Mouse (Mus musculus) ovary, postnatal 36 days (tissue): Measurements from ENCODE around the gene Esrra.

Experiments used
- DNase-seq: peaks from one replicate; pipeline ENCODE4 v3.0.0; 2022; ENCODE audit warnings: low spot score, mixed read lengths

Esrra gene

DNA sequence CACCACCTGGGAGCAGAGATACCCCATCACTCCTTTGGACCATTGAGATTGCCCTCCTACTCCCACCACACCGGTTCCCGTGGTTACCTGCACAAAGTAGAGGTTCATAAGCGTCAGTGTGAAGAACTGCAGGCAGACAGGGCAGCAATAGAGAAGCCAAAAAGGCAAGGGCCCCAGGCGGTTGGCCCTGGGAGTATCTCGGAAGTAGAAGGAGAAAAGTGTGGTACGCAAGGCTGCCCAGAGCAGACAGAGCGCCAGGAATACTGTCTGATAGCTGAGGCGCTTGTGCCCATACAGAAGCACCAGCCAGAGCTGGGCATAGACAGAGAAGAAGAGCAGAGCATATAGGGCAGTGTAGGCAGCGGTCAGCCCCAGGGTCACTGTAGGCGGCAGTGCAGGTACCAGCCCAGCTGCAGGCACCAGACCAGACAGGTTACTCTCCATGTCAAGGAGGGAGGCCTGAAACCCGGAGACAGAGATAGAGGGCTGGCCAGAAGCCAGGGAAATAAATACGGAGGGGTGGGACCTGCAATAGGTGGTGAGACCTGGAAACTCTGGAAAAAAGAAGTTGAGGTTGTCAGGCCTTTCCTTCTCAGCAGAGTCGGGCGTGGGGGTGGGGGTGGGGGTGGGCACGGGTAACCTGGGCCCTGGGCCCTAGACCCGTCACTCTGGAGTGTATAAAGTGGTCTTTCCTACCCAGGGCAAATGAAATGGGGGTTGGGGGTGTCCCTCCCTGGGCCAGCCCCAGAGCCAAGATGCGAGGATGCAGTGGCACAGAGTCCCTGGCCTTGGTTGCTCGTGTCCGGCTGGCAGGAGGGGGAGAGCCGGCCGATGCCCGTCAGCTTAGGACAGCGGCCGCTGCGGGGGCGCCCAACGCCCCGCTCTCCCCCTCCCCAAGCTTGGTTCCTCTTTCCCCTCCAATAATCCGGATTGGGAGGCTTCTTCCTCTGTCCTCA, 19.1 kb upstream of the Esrra start:
- no peak for DNase-seq

DNA sequence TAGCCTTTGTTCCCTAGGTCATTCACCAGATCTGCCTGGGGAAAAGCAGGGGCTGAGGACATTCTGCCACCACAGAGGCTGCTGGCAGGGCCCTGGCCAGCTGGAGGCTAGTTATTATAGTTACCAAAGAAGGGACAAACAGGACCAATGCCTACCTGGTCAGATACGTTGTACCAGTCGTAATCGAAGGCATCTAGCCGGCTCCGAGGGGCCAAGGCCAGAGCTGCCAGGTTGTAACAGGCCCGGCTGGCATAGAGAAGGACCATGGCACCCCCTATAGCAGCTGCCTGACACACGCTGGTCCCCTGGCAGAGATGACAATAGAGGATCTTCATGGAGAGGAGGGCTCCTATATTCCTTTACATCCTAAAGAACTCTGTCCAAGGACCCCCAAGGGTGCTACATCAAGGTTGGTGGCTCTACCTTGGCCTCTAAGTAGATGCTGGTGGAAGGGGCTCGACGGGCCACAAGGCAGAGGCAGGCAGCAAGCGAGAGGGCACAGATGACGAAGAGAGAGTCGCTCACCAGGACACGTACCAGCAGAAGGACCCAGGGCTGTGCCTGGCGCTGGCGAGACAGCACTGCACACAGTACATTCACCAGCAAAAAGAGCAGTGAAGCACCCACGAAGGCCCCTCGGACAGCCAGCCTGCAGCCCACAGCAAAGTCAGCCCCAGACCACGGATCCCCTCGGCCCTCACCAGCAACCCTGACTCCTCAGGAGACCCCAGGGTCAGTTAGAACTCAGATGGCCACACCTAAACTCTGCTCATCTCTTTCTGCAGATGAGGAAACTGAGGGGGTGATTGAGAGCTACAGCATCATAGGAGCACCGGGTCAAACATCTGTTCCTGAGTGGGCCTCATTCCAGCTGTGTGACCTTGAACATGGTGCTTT, 17.7 kb upstream of the Esrra start:
- DNase-seq = no peak

GRCm38 (mm10) chr19:6937541-6938465, 16.2 kb upstream of the Esrra start:
- no peak for DNase-seq

- no peak for DNase-seq
These were observed 14.7 kb upstream of the Esrra start for GRCm38 (mm10) chr19:6936299-6936698.

DNA sequence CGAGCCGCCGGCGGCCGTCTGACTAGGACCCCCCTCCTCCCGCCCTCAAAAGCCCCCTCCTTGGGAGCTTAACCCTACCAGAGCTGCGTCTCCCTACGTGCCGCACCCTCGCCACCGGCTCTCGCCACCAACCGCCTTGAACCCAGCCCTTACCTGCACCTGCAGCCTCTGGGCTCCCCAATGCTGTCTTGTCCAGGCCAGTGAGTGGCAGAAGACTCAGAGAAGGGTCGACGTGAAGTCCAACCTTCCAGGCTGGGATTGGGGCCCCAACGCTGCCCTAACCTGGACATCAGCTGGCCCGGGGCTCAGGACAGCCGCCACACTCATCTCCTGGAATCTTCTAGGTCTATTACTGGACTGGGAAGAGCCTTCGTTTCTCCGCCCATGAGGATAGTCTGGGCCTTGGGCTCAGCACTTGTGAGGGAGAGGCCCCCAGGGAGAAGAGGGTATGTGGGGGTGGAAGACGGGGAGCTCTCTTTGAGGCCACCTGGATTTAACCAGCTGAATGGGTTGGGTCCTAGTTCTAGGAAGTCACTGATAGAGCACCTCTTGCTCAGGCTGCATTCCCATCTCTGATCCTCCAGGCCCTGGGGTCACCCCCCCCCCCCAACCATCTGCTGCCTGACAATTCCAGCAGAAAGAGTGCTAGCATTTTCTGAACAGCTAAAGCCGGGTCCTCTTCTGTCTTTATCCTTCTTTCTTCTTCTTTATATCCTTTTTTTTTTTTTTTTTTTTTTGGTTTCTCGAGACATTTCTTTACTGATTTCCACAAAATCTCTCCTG, 12.8 kb upstream of the Esrra start, which contains the start of gene Kcnk4:
Gene Kcnk4 (minus strand): TSS at position 321 of the 783 bp plus-strand sequence.
- DNase-seq = no peak

DNA sequence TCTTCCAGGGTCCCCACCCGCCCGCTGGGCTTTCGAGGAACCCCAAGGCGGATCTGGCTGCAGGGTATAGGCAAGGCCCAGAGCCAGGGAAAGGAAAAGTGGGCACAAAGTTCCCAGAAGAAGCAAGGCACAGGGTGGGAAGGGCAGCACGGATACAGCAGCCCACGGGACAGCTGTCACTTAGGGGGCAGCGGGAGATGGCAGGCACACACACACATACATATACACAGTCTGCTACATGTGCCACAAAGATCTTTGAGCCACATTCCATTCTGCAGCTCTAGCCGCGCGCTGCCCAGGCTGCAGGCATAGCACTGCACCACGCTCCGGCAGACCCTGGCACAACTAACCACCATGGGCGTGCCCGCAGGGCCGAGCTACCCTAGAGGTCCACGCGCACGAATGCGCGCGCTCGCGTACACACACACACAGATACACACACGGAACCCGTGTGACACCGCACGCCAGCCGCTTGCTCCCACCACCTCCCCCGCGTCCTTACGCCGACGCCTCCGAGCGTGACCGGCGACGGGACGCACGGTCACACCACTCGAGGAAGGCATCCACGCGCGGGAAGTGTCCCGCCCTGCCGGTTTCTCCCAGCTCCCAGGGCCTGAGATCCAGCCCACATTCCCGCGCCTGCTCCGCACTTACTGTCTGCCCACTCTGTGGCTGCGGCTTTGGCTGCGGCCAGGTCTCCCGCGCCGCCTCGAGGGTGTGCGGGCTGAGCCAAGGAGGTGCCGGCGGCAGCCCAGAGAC, 12.0 kb upstream of the Esrra start:
- no peak for DNase-seq

GRCm38 (mm10) chr19:6933102-6933435, 11.5 kb upstream of the Esrra start:
- no peak for DNase-seq

GRCm38 (mm10) chr19:6932018-6932417, 10.4 kb upstream of the Esrra start:
- no peak for DNase-seq

DNA sequence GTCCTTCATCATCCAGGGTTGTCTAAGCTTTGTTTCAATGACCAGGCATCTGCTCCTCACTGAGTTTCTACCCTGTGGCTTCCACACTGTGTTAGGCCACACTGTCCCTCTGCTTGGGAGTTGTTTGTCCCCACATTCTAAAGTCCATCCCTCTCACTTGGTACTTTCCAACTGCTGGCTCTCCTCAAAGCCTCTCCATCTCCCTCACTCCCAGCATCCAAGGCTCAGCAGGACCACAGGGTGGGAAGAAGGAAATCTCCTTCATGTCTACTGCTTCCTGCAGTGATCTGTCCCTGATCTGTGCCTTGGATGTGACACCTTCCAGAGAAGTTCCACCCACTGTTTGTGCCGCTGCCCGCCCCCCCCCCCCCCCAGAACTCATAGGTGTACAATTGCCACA, 9.4 kb upstream of the Esrra start:
- no peak for DNase-seq

- no peak for DNase-seq
These were observed 6.5 kb upstream of the Esrra start for GRCm38 (mm10) chr19:6928080-6928479.

GRCm38 (mm10) chr19:6926559-6927255, 5.1 kb upstream of the Esrra start:
- DNase-seq = peak; percentile 37

DNA sequence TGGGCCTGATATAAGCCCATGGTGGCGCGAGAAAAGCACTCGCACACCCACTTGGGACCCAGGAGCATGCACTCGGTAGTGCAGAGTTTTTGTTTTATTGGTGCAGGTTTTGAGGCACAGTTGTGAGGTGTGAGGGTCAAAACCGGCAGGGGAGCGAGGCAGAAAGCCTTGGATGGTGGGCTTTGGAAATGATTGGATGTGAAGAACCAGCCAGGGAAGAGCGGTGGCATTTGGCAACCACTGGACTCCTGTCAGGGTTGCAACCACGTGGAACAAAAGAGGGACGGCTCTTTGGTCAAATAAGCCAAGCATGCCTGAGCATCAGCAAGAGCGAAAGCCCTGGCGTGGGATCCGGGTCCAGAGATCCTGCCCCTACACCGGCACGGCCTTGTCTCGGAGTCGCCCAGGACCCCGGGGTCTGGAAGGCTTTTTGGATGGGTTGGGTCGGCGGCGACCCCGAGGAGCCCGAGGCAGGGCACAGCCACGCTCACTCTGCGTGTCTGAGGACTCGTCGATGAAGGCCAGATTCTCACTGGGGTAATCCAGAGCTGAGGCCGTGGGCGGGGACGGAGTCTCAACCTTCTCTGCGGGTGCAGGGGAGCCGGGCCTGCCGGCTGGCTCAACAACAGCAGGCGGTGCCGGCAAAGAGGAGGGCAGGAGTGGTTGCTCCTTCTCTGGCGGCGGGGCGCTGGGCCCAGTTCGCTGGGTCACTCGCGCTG, 4.2 kb upstream of the Esrra start:
- DNase-seq = no peak

- DNase-seq = no peak
These were observed 3.6 kb upstream of the Esrra start, which contains the start of gene Catsperz for GRCm38 (mm10) chr19:6925307-6925573. Catsperz (minus strand) TSS chr19:6925380.

- DNase-seq = peak; percentile 82
These were observed 3.1 kb upstream of the Esrra start for GRCm38 (mm10) chr19:6924461-6925306.

GRCm38 (mm10) chr19:6922901-6923735, 1.5 kb upstream of the Esrra start:
- DNase-seq = no peak

- DNase-seq = no peak
These were observed 624 bp downstream of the Esrra start for GRCm38 (mm10) chr19:6920741-6921636.
